Mouse (Mus musculus): Measurements from ENCODE around the gene Tbc1d25.

Gene Tbc1d25

GRCm38 (mm10) chrX:8178871-8179270 is 2.9 kb upstream of the Tbc1d25 start:
- no peak for DNase-seq

- no peak for DNase-seq
Measured at GRCm38 (mm10) chrX:8175169-8175503, 845 bp downstream of the Tbc1d25 start.

GRCm38 (mm10) chrX:8167716-8168647 is 8.0 kb downstream of the Tbc1d25 start:
- DNase-seq: no peak

GRCm38 (mm10) chrX:8164471-8164870 is 11.5 kb downstream of the Tbc1d25 start:
- DNase-seq: no peak

- no peak for DNase-seq
Measured at GRCm38 (mm10) chrX:8163076-8163475, 12.9 kb downstream of the Tbc1d25 start.

- peak; percentile 82 to 88 for DNase-seq
Measured at GRCm38 (mm10) chrX:8145153-8145991, 30.6 kb downstream of the Tbc1d25 start, which contains the start of gene Rbm3. TSS of gene Rbm3 (minus strand) at chrX:8145880.

GRCm38 (mm10) chrX:8143750-8144149 is 32.2 kb downstream of the Tbc1d25 start:
- peak in 1 of 2 experiments; percentile 12 for DNase-seq

- no peak for DNase-seq
Measured at GRCm38 (mm10) chrX:8142948-8143347, 33.0 kb downstream of the Tbc1d25 start.

GRCm38 (mm10) chrX:8141058-8141457 is 34.9 kb downstream of the Tbc1d25 start:
- DNase-seq: no peak

- no peak for DNase-seq
Measured at GRCm38 (mm10) chrX:8140446-8140845, 35.5 kb downstream of the Tbc1d25 start.

GRCm38 (mm10) chrX:8139480-8139879 is 36.5 kb downstream of the Tbc1d25 start:
- DNase-seq: no peak

- no peak for DNase-seq
Measured at GRCm38 (mm10) chrX:8135886-8136285, 40.1 kb downstream of the Tbc1d25 start.

- peak; percentile 80 to 87 for DNase-seq
Measured at GRCm38 (mm10) chrX:8132017-8132976, 43.7 kb downstream of the Tbc1d25 start, which contains the start of gene Wdr13. TSS of gene Wdr13 (minus strand) at chrX:8132892.

GRCm38 (mm10) chrX:8131393-8131792 is 44.6 kb downstream of the Tbc1d25 start:
- DNase-seq: peak in 1 of 2 experiments; percentile 20

- no peak for DNase-seq
Measured at GRCm38 (mm10) chrX:8125235-8125634, 50.7 kb downstream of the Tbc1d25 start.

GRCm38 (mm10) chrX:8123821-8124470 is 52.0 kb downstream of the Tbc1d25 start:
- no peak for DNase-seq

- no peak for DNase-seq
Measured at GRCm38 (mm10) chrX:8117264-8117663, 58.7 kb downstream of the Tbc1d25 start.

- no peak for DNase-seq
Measured at GRCm38 (mm10) chrX:8115275-8115674, 60.7 kb downstream of the Tbc1d25 start.

- no peak for DNase-seq
Measured at GRCm38 (mm10) chrX:8105019-8105418, 71.0 kb downstream of the Tbc1d25 start.
